Mouse (Mus musculus): ENCODE results near the gene Clec4g. TPM values are rescaled to one million over a fixed set of nuclear protein-coding genes. Genes with fewer than 3 reads are reported as not detected.

Gene Clec4g
- polyA plus RNA-seq (2015; fragmentation: Nextera tagmentation; extraction: Ambion mirVana) = 0.39 and 0.68 TPM in 2 replicates

GRCm38 (mm10) chr8:3720551-3720950, at the start of gene Clec4g:
TSS of gene Clec4g (minus strand) at chr8:3720651.

GRCm38 (mm10) chr8:3748761-3749160, 28.3 kb upstream of the Clec4g start, which contains the start of gene Cd209a:
TSS of gene Cd209a (minus strand) at chr8:3748984.

GRCm38 (mm10) chr8:3694121-3694520, 26.3 kb downstream of the Clec4g start, which contains the start of gene Fcer2a:
TSS of gene Fcer2a (minus strand) at chr8:3694175.

GRCm38 (mm10) chr8:3676131-3676992, 44.1 kb downstream of the Clec4g start, which contains the start of gene Trappc5:
TSS of gene Trappc5 (plus strand) at chr8:3676299.

GRCm38 (mm10) chr8:3671980-3672491, 48.4 kb downstream of the Clec4g start, which contains the start of gene Fcor:
TSS of gene Fcor (minus strand) at chr8:3672362.

GRCm38 (mm10) chr8:3665507-3665906, 54.9 kb downstream of the Clec4g start, which contains the start of gene Mcemp1:
TSS of gene Mcemp1 (plus strand) at chr8:3665754.

Other genes with a start within 250 kb of the Clec4g start
- 0.14 TPM in 1 of 2 replicates, not detected in the other for gene Tex45, start 249.8 kb downstream of the Clec4g start, polyA plus RNA-seq (2015; fragmentation: Nextera tagmentation; extraction: Ambion mirVana)
- gene Zfp358, start 227.5 kb downstream of the Clec4g start, polyA plus RNA-seq (2015; fragmentation: Nextera tagmentation; extraction: Ambion mirVana) = 28.0 and 29.2 TPM in 2 replicates
- gene Mcoln1, start 220.2 kb downstream of the Clec4g start, polyA plus RNA-seq (2015; fragmentation: Nextera tagmentation; extraction: Ambion mirVana) = 42.7 and 55.1 TPM in 2 replicates
- gene Pnpla6, start 205.3 kb downstream of the Clec4g start, polyA plus RNA-seq (2015; fragmentation: Nextera tagmentation; extraction: Ambion mirVana) = 18.1 and 21.1 TPM in 2 replicates
- gene C330021F23Rik, start 152.7 kb downstream of the Clec4g start, polyA plus RNA-seq (2015; fragmentation: Nextera tagmentation; extraction: Ambion mirVana) = 0.68 and 1.5 TPM in 2 replicates
- 2.9 and 8.1 TPM in 2 replicates for gene Camsap3, start 133.4 kb downstream of the Clec4g start, polyA plus RNA-seq (2015; fragmentation: Nextera tagmentation; extraction: Ambion mirVana)
- 26.3 and 31.5 TPM in 2 replicates for gene Xab2, start 99.3 kb downstream of the Clec4g start, polyA plus RNA-seq (2015; fragmentation: Nextera tagmentation; extraction: Ambion mirVana)
- gene Pet100, start 99.1 kb downstream of the Clec4g start, polyA plus RNA-seq (2015; fragmentation: Nextera tagmentation; extraction: Ambion mirVana) = 267 and 643 TPM in 2 replicates
- 0.17 TPM in 1 of 2 replicates, not detected in the other for gene Pcp2, start 95.1 kb downstream of the Clec4g start, polyA plus RNA-seq (2015; fragmentation: Nextera tagmentation; extraction: Ambion mirVana)
- gene Stxbp2, start 89.7 kb downstream of the Clec4g start, polyA plus RNA-seq (2015; fragmentation: Nextera tagmentation; extraction: Ambion mirVana) = 40.3 and 82.1 TPM in 2 replicates
- gene Retn, start 64.9 kb downstream of the Clec4g start, polyA plus RNA-seq (2015; fragmentation: Nextera tagmentation; extraction: Ambion mirVana) = 1.4 TPM in 1 of 2 replicates, not detected in the other
- 0.98 and 1.4 TPM in 2 replicates for gene Mcemp1, start 54.9 kb downstream of the Clec4g start, polyA plus RNA-seq (2015; fragmentation: Nextera tagmentation; extraction: Ambion mirVana)
- 6.3 and 6.8 TPM in 2 replicates for gene Fcor, start 48.3 kb downstream of the Clec4g start, polyA plus RNA-seq (2015; fragmentation: Nextera tagmentation; extraction: Ambion mirVana)
- 26.5 and 28.8 TPM in 2 replicates for gene Trappc5, start 44.4 kb downstream of the Clec4g start, polyA plus RNA-seq (2015; fragmentation: Nextera tagmentation; extraction: Ambion mirVana)
- gene Fcer2a, start 26.5 kb downstream of the Clec4g start, polyA plus RNA-seq (2015; fragmentation: Nextera tagmentation; extraction: Ambion mirVana) = 0.19 TPM in 1 of 2 replicates, not detected in the other
- gene Cd209a, start 28.3 kb upstream of the Clec4g start, polyA plus RNA-seq (2015; fragmentation: Nextera tagmentation; extraction: Ambion mirVana) = 0.24 and 0.41 TPM in 2 replicates
- not detected in 2 replicates for gene Cd209e, start 133.7 kb upstream of the Clec4g start, polyA plus RNA-seq (2015; fragmentation: Nextera tagmentation; extraction: Ambion mirVana)
- gene Cd209d, start 157.9 kb upstream of the Clec4g start, polyA plus RNA-seq (2015; fragmentation: Nextera tagmentation; extraction: Ambion mirVana) = not detected in 2 replicates
- gene Cd209b, start 206.2 kb upstream of the Clec4g start, polyA plus RNA-seq (2015; fragmentation: Nextera tagmentation; extraction: Ambion mirVana) = not detected in 2 replicates
- 0.14 and 0.22 TPM in 2 replicates for gene Cd209c, start 234.1 kb upstream of the Clec4g start, polyA plus RNA-seq (2015; fragmentation: Nextera tagmentation; extraction: Ambion mirVana)

Data from adrenal gland, postnatal 0 days (tissue).